Mouse (Mus musculus): ENCODE measurements around the gene Zbtb38. TPM values are rescaled to one million over a fixed set of nuclear protein-coding genes. Genes with fewer than 3 reads are reported as not detected.

The Zbtb38 gene
- polyA plus RNA-seq, 1 experiment from 2014 or later, result 11.3 TPM

DNA sequence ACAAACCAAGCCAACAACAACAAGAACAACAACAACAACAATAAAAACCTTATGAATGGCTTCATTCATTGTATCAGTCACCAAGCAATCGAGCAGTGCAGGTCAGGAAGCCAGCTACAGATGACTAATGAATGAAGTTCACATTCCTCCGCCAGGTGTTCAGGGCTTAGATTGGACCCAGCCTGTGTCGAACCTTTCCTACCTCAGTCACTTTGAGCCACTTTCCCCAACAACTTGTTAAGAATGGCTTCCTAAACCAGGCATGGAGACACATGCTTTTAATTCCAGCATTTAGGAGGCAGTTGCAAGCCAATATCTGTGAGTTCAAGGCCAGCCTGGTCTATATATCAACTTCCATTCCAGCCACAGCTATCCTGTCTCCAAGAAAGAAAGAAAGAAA is 116.7 kb downstream of the Zbtb38 start:
- Histone ChIP-seq H3K27me3 (ENCODE audit: control insufficient read depth, insufficient read depth, low read length) (0 out of 2 replicates have a peak, but pooled peaks cover 2% of the 10 kb centered on the region), H3K9ac (ENCODE audit: low read length) (no peak overlapping the region), H3K4me2 (no peak overlapping the region), H3K9me3 (ENCODE audit: control insufficient read depth, low read length) (no peaks in the 10 kb centered on the region), H3K36me3 (ENCODE audit: control insufficient read depth, insufficient read depth, low read length) (no peaks in the 10 kb centered on the region), H3K4me1 (ENCODE audit: control insufficient read depth, insufficient read depth, low read length) (peaks cover 3% of the 10 kb centered on the region; the same call in 1 of the 2 replicates), H3K4me3 (ENCODE audit: low read depth, low read length) (no peak overlapping the region), H3K27ac (ENCODE audit: low read depth, low read length) (no peak overlapping the region)
- 82% methylated on average over 3 of the region's 3 CpGs for WGBS
- DNase-seq (ENCODE audit: low spot score, missing footprints) (no peak), ATAC-seq (ENCODE audit: low FRiP score) (no peak)

DNA sequence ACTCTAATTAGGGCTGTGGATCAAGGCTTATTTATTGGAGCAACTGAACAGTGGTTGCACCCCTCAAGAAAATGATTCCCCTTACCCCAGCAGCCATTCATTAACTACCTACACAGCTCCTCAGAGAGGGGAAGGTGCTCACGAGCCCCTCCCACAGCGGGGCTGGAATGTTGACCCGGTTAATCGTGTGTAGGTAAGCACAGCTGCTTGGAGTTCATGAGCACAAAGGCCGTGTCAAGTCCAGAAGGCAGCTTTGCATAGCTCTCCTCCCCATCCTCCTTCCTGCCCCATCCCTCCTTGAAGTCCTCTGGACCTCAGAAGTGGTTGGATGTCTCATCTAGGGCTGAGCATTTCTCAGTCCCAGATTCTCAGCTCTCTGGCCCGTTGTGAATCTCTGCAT is 117.5 kb downstream of the Zbtb38 start:
- ATAC-seq (ENCODE audit: low FRiP score) (no peak), DNase-seq (ENCODE audit: low spot score, missing footprints) (no peak)
- Histone ChIP-seq H3K4me2 (no peak overlapping the region), H3K27me3 (ENCODE audit: control insufficient read depth, insufficient read depth, low read length) (0 out of 2 replicates have a peak, but pooled peaks cover 2% of the 10 kb centered on the region), H3K4me3 (ENCODE audit: low read depth, low read length) (no peak overlapping the region), H3K36me3 (ENCODE audit: control insufficient read depth, insufficient read depth, low read length) (no peaks in the 10 kb centered on the region), H3K4me1 (ENCODE audit: control insufficient read depth, insufficient read depth, low read length) (peaks cover 3% of the 10 kb centered on the region; the same call in 1 of the 2 replicates), H3K27ac (ENCODE audit: low read depth, low read length) (no peak overlapping the region), H3K9me3 (ENCODE audit: control insufficient read depth, low read length) (no peaks in the 10 kb centered on the region), H3K9ac (ENCODE audit: low read length) (no peak overlapping the region)
- 79% methylated on average over 6 of the region's 6 CpGs for WGBS

DNA sequence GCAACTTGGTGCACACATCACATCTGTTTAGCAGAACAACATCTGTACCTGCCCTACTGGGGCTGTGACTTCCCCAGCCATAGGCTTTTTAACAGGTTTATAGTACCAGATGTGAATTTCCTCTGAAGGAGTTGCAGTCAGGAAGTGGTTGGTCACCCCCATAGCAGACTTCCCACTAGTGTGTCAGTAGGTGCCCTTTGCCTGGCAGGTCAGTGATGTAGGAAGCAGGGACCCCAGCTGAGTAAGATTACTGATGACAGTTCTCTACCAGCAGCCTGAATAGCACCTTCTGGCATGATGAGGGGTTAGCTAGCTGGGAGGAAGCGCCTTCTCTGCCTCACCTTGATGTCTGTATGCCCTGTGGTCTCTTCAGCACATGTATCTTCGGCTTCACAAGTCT is 118.9 kb downstream of the Zbtb38 start:
- ATAC-seq (ENCODE audit: low FRiP score) (no peak), DNase-seq (ENCODE audit: low spot score, missing footprints) (no peak)
- Histone ChIP-seq H3K4me3 (ENCODE audit: low read depth, low read length) (no peak overlapping the region), H3K27ac (ENCODE audit: low read depth, low read length) (no peak overlapping the region), H3K27me3 (ENCODE audit: control insufficient read depth, insufficient read depth, low read length) (0 out of 2 replicates have a peak, but pooled peaks cover 2% of the 10 kb centered on the region), H3K4me2 (no peak overlapping the region), H3K9ac (ENCODE audit: low read length) (no peak overlapping the region), H3K9me3 (ENCODE audit: control insufficient read depth, low read length) (no peaks in the 10 kb centered on the region), H3K36me3 (ENCODE audit: control insufficient read depth, insufficient read depth, low read length) (no peaks in the 10 kb centered on the region), H3K4me1 (ENCODE audit: control insufficient read depth, insufficient read depth, low read length) (peaks cover 3% of the 10 kb centered on the region; the same call in 1 of the 2 replicates)
- WGBS, result 89% methylated on average over 2 of the region's 2 CpGs

Other genes with a start within 250 kb of the Zbtb38 start
- not detected in 2 replicates for gene Gm28729, start 227.6 kb downstream of the Zbtb38 start, polyA plus RNA-seq (2014; fragmentation: Nextera tagmentation; extraction: Ambion mirVana)
- 14.0 and 15.1 TPM in 2 replicates for gene Rasa2, start 121.2 kb downstream of the Zbtb38 start, polyA plus RNA-seq (2014; fragmentation: Nextera tagmentation; extraction: Ambion mirVana)
- gene Pxylp1, start 139.8 kb upstream of the Zbtb38 start, polyA plus RNA-seq (2014; fragmentation: Nextera tagmentation; extraction: Ambion mirVana), result 63.8 and 71.8 TPM in 2 replicates

All from midbrain, embryonic 11.5 days (tissue).